Mouse (Mus musculus) colon, adult 2 months (tissue): ENCODE data around the gene Camk2n2. TPM values are rescaled to one million over a fixed set of nuclear protein-coding genes. Genes with fewer than 3 reads are reported as not detected.

Experiments
- polyA plus RNA-seq: library from polyadenylated mRNA; depleted of rRNA; stranded (reverse); fragments of >200 nt; gene quantifications from 2 replicates; pipeline ENCODE4 v1.2.3, GENCODE M21; 2012; rRNA removed

Gene Camk2n2
- 5.9 and 8.5 TPM in 2 replicates for polyA plus RNA-seq

DNA sequence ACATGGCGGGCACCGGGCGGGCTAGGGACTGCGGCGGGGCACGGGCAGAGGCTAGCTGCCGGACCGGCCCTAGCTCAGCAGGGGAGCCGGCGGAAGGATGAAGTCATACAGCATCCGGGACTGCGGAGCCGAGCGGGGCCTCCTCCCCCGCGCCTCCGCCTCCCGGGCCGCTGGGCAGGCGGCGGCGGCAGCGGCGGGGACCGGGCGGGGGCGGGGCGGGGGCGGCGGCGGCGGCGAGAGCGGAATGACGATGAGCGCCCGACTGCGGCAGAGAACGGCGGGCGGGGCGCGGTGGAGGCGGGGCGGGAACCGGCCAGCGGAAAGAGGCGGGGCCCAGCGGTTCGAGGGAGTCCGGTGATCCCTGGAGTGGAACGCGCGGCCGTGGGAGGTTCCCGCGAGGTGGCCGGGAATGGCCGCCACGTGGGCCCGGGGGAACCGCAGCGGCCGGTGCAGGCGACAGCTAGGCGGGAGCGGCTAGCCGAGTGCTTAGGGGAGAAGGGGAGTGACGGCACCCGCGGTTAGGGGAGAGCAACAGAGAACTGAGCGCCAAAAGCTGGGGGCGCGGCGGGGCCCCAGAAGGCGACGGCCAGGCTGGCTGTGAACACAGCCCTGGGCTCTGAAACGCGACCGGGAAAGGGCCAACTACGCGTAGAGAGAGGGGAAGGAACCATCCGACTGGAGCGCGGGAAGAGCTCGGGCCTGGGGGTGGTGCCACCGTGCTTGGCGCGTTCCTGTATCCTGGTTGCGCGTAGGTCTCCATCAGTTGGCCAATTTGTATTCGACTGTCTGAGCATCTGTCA lies at the start of gene Camk2n2:
TSS of gene Camk2n2 (minus strand) at position 97 of the 800 bp plus-strand sequence.

DNA sequence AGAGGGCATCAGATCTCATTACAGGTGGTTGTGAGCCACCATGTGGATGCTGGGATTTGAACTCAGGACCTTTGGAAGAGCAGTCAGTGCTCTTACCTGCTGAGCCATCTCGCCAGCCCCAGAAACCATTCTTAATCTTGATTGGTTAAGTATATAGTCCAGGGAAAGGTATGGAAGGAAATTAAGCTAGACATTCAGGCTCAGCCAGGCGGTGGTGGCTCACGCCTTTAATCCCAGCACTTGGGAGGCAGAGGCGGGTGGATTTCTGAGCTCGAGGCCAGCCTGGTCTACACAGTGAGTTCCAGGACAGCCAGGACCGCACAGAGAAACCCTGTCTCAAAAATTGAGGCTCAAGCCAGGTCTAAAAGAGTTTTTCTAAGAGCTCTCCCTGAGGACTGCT lies 46.9 kb upstream of the Camk2n2 start, which contains the start of gene Eif4g1:
TSS of gene Eif4g1 (plus strand) at position 301 of the 400 bp plus-strand sequence.

DNA sequence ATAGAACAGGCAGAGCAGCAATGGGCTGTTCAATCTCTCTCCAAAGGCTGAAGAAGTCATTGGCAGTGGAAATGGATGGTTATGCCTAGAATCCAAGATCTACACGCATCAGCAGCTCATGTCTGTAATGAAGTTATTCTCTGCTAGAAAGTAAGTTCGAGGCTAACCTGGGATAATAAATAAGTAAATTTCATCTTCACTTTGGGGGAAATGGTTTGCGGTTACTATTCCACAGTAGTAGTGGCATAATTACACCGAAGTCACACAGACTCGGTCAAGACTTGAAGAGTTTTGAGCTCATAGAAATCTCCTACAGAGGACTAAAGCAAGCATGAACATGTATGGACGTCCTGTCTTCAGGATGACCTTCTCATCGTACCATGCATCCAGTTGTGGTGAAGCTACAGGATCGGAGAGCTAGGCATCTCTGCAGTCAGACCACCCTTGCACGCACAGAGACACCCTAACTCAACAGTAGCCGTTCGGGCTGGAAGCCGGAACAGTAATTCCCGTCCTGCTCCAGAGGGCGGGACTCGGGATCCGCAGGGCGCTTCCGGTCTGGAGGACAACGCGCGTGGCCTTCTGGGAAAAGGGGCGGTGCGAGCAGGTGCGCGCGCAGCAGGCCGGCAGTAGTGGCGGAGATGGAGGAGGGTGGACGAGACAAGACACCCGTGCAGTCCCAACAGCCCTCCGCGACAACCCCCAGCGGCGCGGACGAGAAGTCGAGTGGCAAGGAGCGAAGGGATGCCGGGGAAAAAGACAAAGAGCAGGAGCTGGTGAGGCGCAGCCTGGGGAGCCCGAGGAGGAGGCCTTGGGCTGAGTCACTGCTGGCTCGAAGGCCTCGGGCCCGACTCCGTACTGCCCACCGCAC lies 30.2 kb upstream of the Camk2n2 start, which contains the start of gene Psmd2:
TSS of gene Psmd2 (plus strand) at position 577 of the 871 bp plus-strand sequence.

DNA sequence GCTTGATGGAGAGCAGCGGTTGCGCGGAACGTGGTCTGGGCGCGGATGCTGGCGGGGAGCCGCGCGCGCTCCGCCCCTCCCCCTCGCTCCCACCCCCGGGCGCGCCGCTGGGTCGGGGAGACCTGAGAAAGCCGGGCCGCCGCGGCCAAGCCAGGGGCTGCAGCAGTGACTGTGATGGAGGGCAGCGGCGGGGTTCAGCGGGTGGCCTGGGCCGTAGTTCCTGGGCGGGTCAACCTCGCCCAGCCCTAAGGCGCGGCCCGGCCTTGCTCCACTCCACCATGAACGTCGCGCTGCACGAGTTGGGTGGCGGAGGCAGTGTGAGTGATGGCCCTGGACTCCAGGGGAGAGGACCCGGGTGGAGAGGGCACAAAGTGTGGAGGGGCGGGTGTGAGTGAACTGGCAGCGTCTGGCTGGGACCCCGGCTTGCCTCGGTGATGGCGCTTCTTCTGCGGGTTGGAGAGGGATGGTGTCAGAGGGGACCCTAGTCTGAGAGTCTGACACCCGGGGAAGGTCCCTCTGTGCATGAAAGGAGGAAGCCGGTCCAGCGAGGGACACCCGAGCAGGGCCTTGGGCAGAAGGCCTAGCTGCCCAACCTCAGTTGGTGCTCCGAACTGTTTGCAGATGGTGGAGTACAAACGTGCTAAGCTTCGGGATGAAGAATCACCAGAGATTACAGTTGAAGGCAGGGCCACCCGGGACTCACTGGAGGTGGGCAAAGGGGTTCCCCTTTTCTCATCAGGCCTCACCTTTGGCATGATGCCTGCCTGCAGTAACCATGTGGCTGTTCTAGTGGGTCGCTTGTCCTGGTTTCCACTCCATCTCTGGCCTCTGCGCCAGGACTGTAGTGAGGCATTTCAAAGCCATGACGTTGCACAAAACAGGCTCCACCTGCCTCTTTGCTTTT lies 8.9 kb upstream of the Camk2n2 start, which contains the start of gene Ece2:
TSS of gene Ece2 (plus strand) at position 98 of the 904 bp plus-strand sequence.

DNA sequence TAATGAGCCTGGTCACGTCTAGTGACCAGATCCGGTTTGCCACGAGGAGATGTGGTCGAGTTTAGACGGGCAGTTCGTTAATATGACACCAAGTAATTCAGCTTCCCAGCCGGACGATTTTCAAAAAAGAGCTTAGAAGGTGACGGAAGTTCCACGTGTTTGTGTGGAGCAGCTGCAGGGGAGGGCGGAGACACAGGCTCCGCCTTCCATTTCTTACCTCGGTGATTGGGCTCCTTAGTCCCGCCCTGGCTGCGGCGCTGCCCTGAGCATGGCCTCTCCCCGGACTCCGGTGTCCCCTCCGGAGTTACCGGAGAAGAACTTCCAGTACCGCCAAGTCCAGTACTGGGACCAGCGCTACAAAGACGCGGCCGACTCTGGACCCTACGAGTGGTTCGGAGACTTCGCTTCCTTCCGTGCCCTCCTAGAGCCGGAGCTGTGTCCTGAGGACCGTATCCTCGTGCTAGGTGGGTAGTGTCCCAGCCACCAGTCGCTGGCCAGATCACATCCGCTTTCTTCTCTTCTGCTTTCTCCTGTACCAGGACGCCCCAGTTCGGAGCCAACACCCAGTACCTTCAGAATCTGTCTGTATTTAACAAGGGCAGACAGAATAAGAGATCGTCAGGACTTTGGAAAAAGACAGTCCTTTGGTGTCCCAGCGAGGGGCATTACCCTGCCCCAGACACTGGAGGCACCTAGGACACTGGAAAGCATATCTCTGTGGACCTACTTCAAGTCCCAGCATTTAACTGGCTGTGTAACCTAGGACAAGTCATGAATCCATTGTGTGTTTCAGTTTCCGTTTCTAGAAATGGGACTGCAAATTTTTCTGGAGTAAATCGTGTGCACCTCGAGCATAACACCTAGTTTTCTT lies 9.5 kb downstream of the Camk2n2 start, which contains the start of the genes Eef1akmt4, Gm49333 and Alg3:
TSS of gene Eef1akmt4 (plus strand) at position 237 of the 871 bp plus-strand sequence.
TSS of gene Gm49333 (plus strand) at position 254 of the 871 bp plus-strand sequence.
TSS of gene Alg3 (minus strand) at position 379 of the 871 bp plus-strand sequence.

DNA sequence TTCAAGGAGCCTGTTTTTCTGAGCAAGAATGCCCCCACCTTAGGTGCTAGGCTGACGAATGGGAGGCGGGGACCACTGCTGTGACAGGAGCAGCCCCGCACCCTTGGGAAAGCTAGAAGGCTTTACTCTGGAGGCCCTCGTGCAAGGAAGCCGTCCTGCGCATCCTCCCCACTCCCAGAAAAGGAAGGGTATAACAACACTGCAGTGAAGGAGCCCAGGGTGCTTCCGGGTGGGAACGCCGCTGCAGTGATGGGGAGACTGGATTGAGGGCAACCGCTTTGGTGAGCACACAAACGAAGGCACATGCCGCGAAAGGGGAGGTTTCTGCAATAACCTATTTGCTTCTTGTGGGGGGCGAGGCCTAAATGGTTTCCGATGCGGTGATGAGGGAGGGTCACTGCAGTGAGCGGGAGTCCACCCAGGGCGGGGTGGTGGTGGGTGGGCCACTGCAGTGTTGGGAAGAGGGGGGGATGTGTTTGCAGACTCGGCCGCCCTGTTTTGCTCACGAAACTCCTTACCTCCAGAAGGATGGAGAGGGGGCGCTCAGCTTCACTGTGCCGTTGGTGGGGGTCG lies 31.6 kb downstream of the Camk2n2 start, which contains the start of gene Vwa5b2:
TSS of gene Vwa5b2 (plus strand) at position 106 of the 573 bp plus-strand sequence.

Other genes with a start within 250 kb of the Camk2n2 start
- 23.3 and 33.3 TPM in 2 replicates for gene Abcc5, start 194.9 kb downstream of the Camk2n2 start, polyA plus RNA-seq
- 19.7 and 21.3 TPM in 2 replicates for gene Eif2b5, start 122.5 kb downstream of the Camk2n2 start, polyA plus RNA-seq
- gene Dvl3, start 104.3 kb downstream of the Camk2n2 start, polyA plus RNA-seq: 43.4 and 49.8 TPM in 2 replicates
- gene Ap2m1, start 85.8 kb downstream of the Camk2n2 start, polyA plus RNA-seq: 324 and 397 TPM in 2 replicates
- gene Abcf3, start 72.7 kb downstream of the Camk2n2 start, polyA plus RNA-seq: 25.3 TPM in 2 replicates
- gene Vwa5b2, start 31.8 kb downstream of the Camk2n2 start, polyA plus RNA-seq: 8.2 and 10.1 TPM in 2 replicates
- gene Eef1akmt4, start 9.7 kb downstream of the Camk2n2 start, polyA plus RNA-seq: 17.0 and 23.3 TPM in 2 replicates
- 0.15 TPM in 1 of 2 replicates, not detected in the other for gene Gm49333, start 9.7 kb downstream of the Camk2n2 start, polyA plus RNA-seq
- 20.1 and 22.8 TPM in 2 replicates for gene Alg3, start 9.6 kb downstream of the Camk2n2 start, polyA plus RNA-seq
- 1.2 and 1.3 TPM in 2 replicates for gene Ece2, start 8.5 kb upstream of the Camk2n2 start, polyA plus RNA-seq
- gene Psmd2, start 30.4 kb upstream of the Camk2n2 start, polyA plus RNA-seq: 50.0 and 55.4 TPM in 2 replicates
- 370 and 429 TPM in 2 replicates for gene Eif4g1, start 47.0 kb upstream of the Camk2n2 start, polyA plus RNA-seq
- 7.1 and 9.6 TPM in 2 replicates for gene Fam131a, start 72.0 kb upstream of the Camk2n2 start, polyA plus RNA-seq
- 11.0 and 13.5 TPM in 2 replicates for gene Polr2h, start 96.4 kb upstream of the Camk2n2 start, polyA plus RNA-seq
- 301 and 332 TPM in 2 replicates for gene Clcn2, start 96.5 kb upstream of the Camk2n2 start, polyA plus RNA-seq
- 11.5 and 15.7 TPM in 2 replicates for gene Chrd, start 111.8 kb upstream of the Camk2n2 start, polyA plus RNA-seq
- gene Thpo, start 113.2 kb upstream of the Camk2n2 start, polyA plus RNA-seq: 4.9 and 5.2 TPM in 2 replicates